Mouse (Mus musculus): ENCODE measurements around the gene Esr1. TPM values are rescaled to one million over a fixed set of nuclear protein-coding genes. Genes with fewer than 3 reads are reported as not detected.
"Not testable (repeated sequence)": the region's sequence is repeated elsewhere in the genome, so short reads cannot be mapped to it uniquely, and the experiment has no call there.

Gene Esr1
- total RNA-seq, 4 experiments from 2014 or later: 1.6 to 3.8 (median 2.2) TPM

GRCm38 (mm10) chr10:4694336-4694865, 83.0 kb downstream of the Esr1 start:
- DNase-seq (ENCODE audit: low spot score in 2 of 2): no peak

- DNase-seq (ENCODE audit: low spot score in 2 of 2): peak in 1 of 2 experiments; percentile 15
Measured at GRCm38 (mm10) chr10:4709915-4710314, 98.5 kb downstream of the Esr1 start.

GRCm38 (mm10) chr10:4711434-4711833, 100.0 kb downstream of the Esr1 start:
- no peak for DNase-seq (ENCODE audit: low spot score in 2 of 2)

- no peak for DNase-seq (ENCODE audit: low spot score in 2 of 2)
Measured at GRCm38 (mm10) chr10:4712061-4712908, 100.9 kb downstream of the Esr1 start.

- no peak for DNase-seq (ENCODE audit: low spot score in 2 of 2)
Measured at GRCm38 (mm10) chr10:4713398-4713797, 102.0 kb downstream of the Esr1 start.

GRCm38 (mm10) chr10:4724851-4725250, 113.5 kb downstream of the Esr1 start:
- no peak for DNase-seq (ENCODE audit: low spot score in 2 of 2)

- no peak for DNase-seq (ENCODE audit: low spot score in 2 of 2)
Measured at GRCm38 (mm10) chr10:4726141-4726540, 114.7 kb downstream of the Esr1 start.

GRCm38 (mm10) chr10:4732328-4732727, 120.9 kb downstream of the Esr1 start:
- no peak for DNase-seq (ENCODE audit: low spot score in 2 of 2)

GRCm38 (mm10) chr10:4733987-4734386, 122.6 kb downstream of the Esr1 start:
- DNase-seq (ENCODE audit: low spot score in 2 of 2): no peak

GRCm38 (mm10) chr10:4734942-4735341, 123.5 kb downstream of the Esr1 start:
- DNase-seq (ENCODE audit: low spot score in 2 of 2): no peak

GRCm38 (mm10) chr10:4738311-4738710, 126.9 kb downstream of the Esr1 start:
- DNase-seq (ENCODE audit: low spot score in 2 of 2): no peak

- not testable (repeated sequence) for DNase-seq (ENCODE audit: low spot score in 2 of 2)
Measured at GRCm38 (mm10) chr10:4751091-4751490, 139.7 kb downstream of the Esr1 start.

GRCm38 (mm10) chr10:4752977-4753376, 141.6 kb downstream of the Esr1 start:
- DNase-seq (ENCODE audit: low spot score in 2 of 2): no peak

GRCm38 (mm10) chr10:4775541-4775940, 164.1 kb downstream of the Esr1 start:
- no peak for DNase-seq (ENCODE audit: low spot score in 2 of 2)

- no peak for DNase-seq (ENCODE audit: low spot score in 2 of 2)
Measured at GRCm38 (mm10) chr10:4776007-4776713, 164.8 kb downstream of the Esr1 start.

- DNase-seq (ENCODE audit: low spot score in 2 of 2): no peak
Measured at GRCm38 (mm10) chr10:4776714-4777090, 165.3 kb downstream of the Esr1 start.

- no peak for DNase-seq (ENCODE audit: low spot score in 2 of 2)
Measured at GRCm38 (mm10) chr10:4777996-4778395, 166.6 kb downstream of the Esr1 start.

- DNase-seq (ENCODE audit: low spot score in 2 of 2): no peak
Measured at GRCm38 (mm10) chr10:4780926-4781325, 169.5 kb downstream of the Esr1 start.

GRCm38 (mm10) chr10:4787003-4787628, 175.7 kb downstream of the Esr1 start:
- no peak for DNase-seq (ENCODE audit: low spot score in 2 of 2)

GRCm38 (mm10) chr10:4798268-4798808, 186.9 kb downstream of the Esr1 start:
- no peak for DNase-seq (ENCODE audit: low spot score in 2 of 2)

- no peak for DNase-seq (ENCODE audit: low spot score in 2 of 2)
Measured at GRCm38 (mm10) chr10:4824366-4824765, 213.0 kb downstream of the Esr1 start.

- DNase-seq (ENCODE audit: low spot score in 2 of 2): no peak
Measured at GRCm38 (mm10) chr10:4830592-4830991, 219.2 kb downstream of the Esr1 start.

Data from left cerebral cortex, adult 8-10 months (tissue).